Mouse (Mus musculus): Measurements from ENCODE around the gene Kat8. TPM values are rescaled to one million over a fixed set of nuclear protein-coding genes. Genes with fewer than 3 reads are reported as not detected.

Kat8 gene
- polyA plus RNA-seq, 1 experiment: 47.1 TPM

GRCm38 (mm10) chr7:127929923-127930322 lies 17.6 kb downstream of the Kat8 start, which contains the start of gene Prss8:
Gene Prss8 (minus strand): TSS chr7:127930104.
- H3K4me3 ChIP-seq (ENCODE audit: low read depth, low read length): peak within 1 kb of the TSS; percentile 82
- peak within 1 kb of the TSS; percentile 28; the same call in 1 of the 2 replicates for H3K27ac ChIP-seq (ENCODE audit: insufficient read depth, low read length)
- peak within 1 kb of the TSS; percentile 64 for H3K9ac ChIP-seq (ENCODE audit: low read depth, poor library complexity, severe bottlenecking)
- peak; percentile 43; the same call in 1 of the 2 replicates for TF ChIP-seq EP300 (IDR thresholded peaks at IDR 0.05; ENCODE audit: insufficient read depth, low read depth, low read length)
- TF ChIP-seq CTCF (IDR thresholded peaks at IDR 0.05; ENCODE audit: low read depth, low read length): no peak
- peak; percentile 64 for TF ChIP-seq POLR2A (IDR thresholded peaks at IDR 0.05; ENCODE audit: insufficient read depth, low read length)
- H3K36me3 ChIP-seq (ENCODE audit: control insufficient read depth, insufficient read depth, low read length, poor library complexity, severe bottlenecking): peaks cover 7% of the 10 kb centered on the region
- H3K27me3 ChIP-seq (ENCODE audit: control insufficient read depth, insufficient read depth, low read length, poor library complexity, severe bottlenecking): no peaks in the 10 kb centered on the region
- peaks cover 7% of the 10 kb centered on the region for H3K4me1 ChIP-seq (ENCODE audit: control insufficient read depth, insufficient read depth, low read length)
- no peaks in the 10 kb centered on the region for H3K9me3 ChIP-seq (replicated peaks; ENCODE audit: control insufficient read depth, insufficient read depth, low read length, poor library complexity, severe bottlenecking)

DNA sequence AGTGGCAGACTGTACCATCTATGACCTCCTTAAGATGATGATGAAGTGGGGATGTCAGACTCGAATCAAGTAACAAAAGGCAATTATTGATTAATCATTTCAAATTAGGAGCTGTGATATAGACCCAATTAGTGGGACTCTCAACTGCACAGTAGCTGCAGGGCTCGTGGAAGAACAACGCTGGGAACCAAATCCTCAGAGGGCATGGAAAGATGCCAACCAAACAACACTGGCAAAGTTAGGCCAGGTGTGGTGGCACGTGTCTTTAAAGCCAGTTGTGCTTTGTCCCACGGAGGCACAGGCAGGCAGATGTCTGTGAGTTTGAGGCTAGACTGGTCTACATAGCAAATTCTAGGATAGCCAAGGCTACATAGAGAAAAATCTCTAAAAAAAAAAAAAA lies 18.3 kb downstream of the Kat8 start:
- Histone ChIP-seq H3K4me1 (ENCODE audit: control insufficient read depth, insufficient read depth, low read length) (peaks cover 7% of the 10 kb centered on the region), H3K9ac (ENCODE audit: low read depth, poor library complexity, severe bottlenecking) (no peak overlapping the region), H3K9me3 (replicated peaks; ENCODE audit: control insufficient read depth, insufficient read depth, low read length, poor library complexity, severe bottlenecking) (no peaks in the 10 kb centered on the region), H3K36me3 (ENCODE audit: control insufficient read depth, insufficient read depth, low read length, poor library complexity, severe bottlenecking) (peaks cover 6% of the 10 kb centered on the region), H3K27me3 (ENCODE audit: control insufficient read depth, insufficient read depth, low read length, poor library complexity, severe bottlenecking) (no peaks in the 10 kb centered on the region), H3K27ac (ENCODE audit: insufficient read depth, low read length) (peak overlapping the region; percentile 7; the same call in 1 of the 2 replicates), H3K4me3 (ENCODE audit: low read depth, low read length) (no peak overlapping the region; the same call in 1 of the 2 replicates)
- TF ChIP-seq EP300 (IDR thresholded peaks at IDR 0.05; ENCODE audit: insufficient read depth, low read depth, low read length): no peak
- no peak for TF ChIP-seq POLR2A (IDR thresholded peaks at IDR 0.05; ENCODE audit: insufficient read depth, low read length)
- TF ChIP-seq CTCF (IDR thresholded peaks at IDR 0.05; ENCODE audit: low read depth, low read length): no peak

- H3K4me3 ChIP-seq (ENCODE audit: low read depth, low read length): peak overlapping the region; percentile 4
- H3K4me1 ChIP-seq (ENCODE audit: control insufficient read depth, insufficient read depth, low read length): peaks cover 7% of the 10 kb centered on the region
- no peaks in the 10 kb centered on the region for H3K9me3 ChIP-seq (replicated peaks; ENCODE audit: control insufficient read depth, insufficient read depth, low read length, poor library complexity, severe bottlenecking)
- TF ChIP-seq POLR2A (IDR thresholded peaks at IDR 0.05; ENCODE audit: insufficient read depth, low read length): no peak
- TF ChIP-seq EP300 (IDR thresholded peaks at IDR 0.05; ENCODE audit: insufficient read depth, low read depth, low read length): peak; percentile 84
- no peaks in the 10 kb centered on the region for H3K27me3 ChIP-seq (ENCODE audit: control insufficient read depth, insufficient read depth, low read length, poor library complexity, severe bottlenecking)
- peak overlapping the region; percentile 46 for H3K9ac ChIP-seq (ENCODE audit: low read depth, poor library complexity, severe bottlenecking)
- no peaks in the 10 kb centered on the region for H3K36me3 ChIP-seq (ENCODE audit: control insufficient read depth, insufficient read depth, low read length, poor library complexity, severe bottlenecking)
- H3K27ac ChIP-seq (ENCODE audit: insufficient read depth, low read length): peak overlapping the region; percentile 99
Measured at GRCm38 (mm10) chr7:127931351-127932135, 19.2 kb downstream of the Kat8 start.

DNA sequence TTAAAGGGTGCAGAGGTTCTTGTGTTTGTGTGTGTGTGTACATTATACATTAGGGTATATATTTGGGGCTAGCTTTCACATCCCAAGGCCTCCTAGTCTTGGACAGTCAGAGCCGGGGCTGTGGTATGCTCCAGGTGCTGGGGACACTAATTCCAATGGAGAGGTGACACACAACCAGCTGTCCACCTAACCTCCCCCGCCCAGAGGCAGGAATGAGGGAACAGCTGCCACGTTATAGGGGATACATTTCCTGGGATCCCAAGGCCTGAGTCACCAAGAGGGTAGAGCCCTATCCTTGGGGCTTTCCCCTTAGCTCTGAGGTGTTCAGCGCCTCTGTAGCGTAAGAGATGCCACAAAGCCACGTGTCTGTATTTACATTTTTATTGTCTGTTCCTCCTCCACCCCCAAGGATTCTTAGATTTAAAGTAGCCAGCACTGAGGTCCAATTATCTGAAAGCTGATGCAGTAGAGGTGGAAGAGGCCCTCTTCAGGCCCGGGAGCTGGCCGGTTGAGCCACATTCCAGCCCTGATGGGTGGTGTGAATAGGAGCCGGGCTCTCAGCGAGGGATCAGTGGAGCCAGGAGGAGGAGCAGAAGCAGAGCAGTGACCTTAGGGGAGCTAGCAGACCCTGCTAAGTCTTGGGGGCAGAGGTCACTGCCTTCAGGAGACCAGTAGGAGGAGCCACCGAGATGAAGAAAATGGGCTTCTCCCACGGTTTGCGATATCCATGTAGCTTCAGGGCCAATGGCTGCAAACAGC lies 20.1 kb downstream of the Kat8 start:
- H3K9ac ChIP-seq (ENCODE audit: low read depth, poor library complexity, severe bottlenecking): peak overlapping the region; percentile 69
- peak overlapping the region; percentile 22 for H3K4me3 ChIP-seq (ENCODE audit: low read depth, low read length)
- no peaks in the 10 kb centered on the region for H3K36me3 ChIP-seq (ENCODE audit: control insufficient read depth, insufficient read depth, low read length, poor library complexity, severe bottlenecking)
- H3K27ac ChIP-seq (ENCODE audit: insufficient read depth, low read length): peak overlapping the region; percentile 99
- no peaks in the 10 kb centered on the region for H3K27me3 ChIP-seq (ENCODE audit: control insufficient read depth, insufficient read depth, low read length, poor library complexity, severe bottlenecking)
- no peaks in the 10 kb centered on the region for H3K9me3 ChIP-seq (replicated peaks; ENCODE audit: control insufficient read depth, insufficient read depth, low read length, poor library complexity, severe bottlenecking)
- peaks cover 6% of the 10 kb centered on the region for H3K4me1 ChIP-seq (ENCODE audit: control insufficient read depth, insufficient read depth, low read length)
- TF ChIP-seq EP300 (IDR thresholded peaks at IDR 0.05; ENCODE audit: insufficient read depth, low read depth, low read length): peak; percentile 84
- TF ChIP-seq CTCF (IDR thresholded peaks at IDR 0.05; ENCODE audit: low read depth, low read length): peak; percentile 56
- peak; percentile 9 for TF ChIP-seq POLR2A (IDR thresholded peaks at IDR 0.05; ENCODE audit: insufficient read depth, low read length)

DNA sequence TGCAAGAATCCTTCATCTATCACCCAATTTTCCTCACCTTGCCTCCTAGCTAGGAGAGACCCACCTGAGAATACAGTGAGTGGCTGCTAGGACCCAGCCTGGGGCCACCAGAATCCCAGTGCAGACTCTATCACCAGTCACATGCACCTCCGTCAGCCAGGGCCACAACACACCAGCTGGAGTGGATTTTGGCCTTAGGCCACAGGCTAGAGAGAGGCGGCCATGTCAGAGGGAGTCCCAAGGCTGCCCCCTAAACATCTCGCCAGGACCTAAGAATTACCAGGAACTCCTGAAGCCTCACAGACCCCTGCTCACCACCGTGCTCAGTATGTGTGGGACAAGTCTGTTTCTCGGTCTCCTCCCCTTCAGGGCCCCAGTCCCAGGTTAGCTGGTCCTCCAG lies 21.8 kb downstream of the Kat8 start:
- Histone ChIP-seq H3K4me3 (ENCODE audit: low read depth, low read length) (peak overlapping the region; percentile 65), H3K27me3 (ENCODE audit: control insufficient read depth, insufficient read depth, low read length, poor library complexity, severe bottlenecking) (no peaks in the 10 kb centered on the region), H3K4me1 (ENCODE audit: control insufficient read depth, insufficient read depth, low read length) (peaks cover 6% of the 10 kb centered on the region), H3K9me3 (replicated peaks; ENCODE audit: control insufficient read depth, insufficient read depth, low read length, poor library complexity, severe bottlenecking) (no peaks in the 10 kb centered on the region), H3K27ac (ENCODE audit: insufficient read depth, low read length) (peak overlapping the region; percentile 99), H3K36me3 (ENCODE audit: control insufficient read depth, insufficient read depth, low read length, poor library complexity, severe bottlenecking) (no peaks in the 10 kb centered on the region), H3K9ac (ENCODE audit: low read depth, poor library complexity, severe bottlenecking) (peak overlapping the region; percentile 69)
- TF ChIP-seq POLR2A (IDR thresholded peaks at IDR 0.05; ENCODE audit: insufficient read depth, low read length) (no peak), EP300 (IDR thresholded peaks at IDR 0.05; ENCODE audit: insufficient read depth, low read depth, low read length) (no peak), CTCF (IDR thresholded peaks at IDR 0.05; ENCODE audit: low read depth, low read length) (no peak)
